ENCODE assay signal across 8 mouse cellular contexts in the genomic region with DNA sequence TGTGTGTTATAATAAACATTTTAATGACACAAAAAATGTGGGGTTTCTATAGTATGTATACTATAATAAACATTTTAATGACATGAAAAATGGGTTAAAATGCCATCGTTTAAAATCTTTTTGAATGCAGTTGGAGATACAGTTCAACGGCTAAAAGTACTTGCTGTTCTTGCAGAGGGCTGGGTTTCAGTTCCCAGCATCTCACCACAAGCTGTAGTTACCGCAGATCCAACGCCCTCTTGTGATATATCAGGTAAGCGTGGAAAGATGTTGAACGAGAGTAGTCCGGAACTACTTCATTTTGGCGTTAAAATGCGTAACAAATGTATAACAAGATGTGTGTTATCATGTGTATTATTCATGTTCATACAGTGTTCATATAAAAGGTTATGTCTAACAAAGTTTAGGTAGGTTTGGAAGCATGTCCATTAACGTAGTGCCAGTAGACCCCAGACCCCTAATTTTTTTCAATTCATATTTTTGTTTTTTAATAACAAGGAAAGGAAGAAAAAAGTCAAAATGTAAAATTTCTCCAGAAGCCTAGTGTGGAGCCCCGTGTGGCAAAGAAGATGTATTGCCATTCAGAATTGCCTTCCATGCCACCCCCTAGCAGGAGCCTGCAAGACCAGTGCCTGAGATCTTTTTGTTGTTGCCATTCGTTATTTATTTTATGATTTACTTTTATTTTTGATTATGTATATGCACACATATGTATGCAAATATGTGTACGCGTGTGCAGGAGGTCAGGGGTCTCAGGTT. TPM values are rescaled to one million over a fixed set of nuclear protein-coding genes. Genes with fewer than 3 reads are reported as not detected.
DNase-seq lines count a peak whose midpoint lies in the region; ATAC-seq lines count a peak whose summit lies in the region.

No protein-coding gene starts in this region.

- H3K4me2 ChIP-seq in embryonic facial prominence, embryonic 15.5 days (replicated peaks): peak overlapping the region; percentile 71
- peak overlapping the region; percentile 65 for H3K4me2 ChIP-seq in limb, embryonic 15.5 days
- H3K4me2 ChIP-seq in stomach, embryonic 15.5 days: peak overlapping the region; percentile 78

- H3K27ac ChIP-seq in embryonic facial prominence, embryonic 15.5 days (replicated peaks): no peak overlapping the region
- H3K27ac ChIP-seq in limb, embryonic 15.5 days: no peak overlapping the region
- H3K27ac ChIP-seq in stomach, embryonic 15.5 days: no peak overlapping the region

- peak overlapping the region; percentile 77 for H3K4me3 ChIP-seq in embryonic facial prominence, embryonic 15.5 days (replicated peaks)
- H3K4me3 ChIP-seq in limb, embryonic 15.5 days: peak overlapping the region; percentile 87
- H3K4me3 ChIP-seq in stomach, embryonic 15.5 days (replicated peaks): peak overlapping the region; percentile 77

- H3K36me3 ChIP-seq in embryonic facial prominence, embryonic 15.5 days: peaks cover 16% of the 10 kb centered on the region
- H3K36me3 ChIP-seq in limb, embryonic 15.5 days: peaks cover 20% of the 10 kb centered on the region
- peaks cover 15% of the 10 kb centered on the region for H3K36me3 ChIP-seq in stomach, embryonic 15.5 days

- H3K27me3 ChIP-seq in embryonic facial prominence, embryonic 15.5 days: no peaks in the 10 kb centered on the region
- H3K27me3 ChIP-seq in limb, embryonic 15.5 days: no peaks in the 10 kb centered on the region
- no peaks in the 10 kb centered on the region for H3K27me3 ChIP-seq in stomach, embryonic 15.5 days (replicated peaks)

- no peaks in the 10 kb centered on the region for H3K9me3 ChIP-seq in embryonic facial prominence, embryonic 15.5 days (replicated peaks)
- H3K9me3 ChIP-seq in limb, embryonic 15.5 days: no peaks in the 10 kb centered on the region
- H3K9me3 ChIP-seq in stomach, embryonic 15.5 days: no peaks in the 10 kb centered on the region

- peaks cover 14% of the 10 kb centered on the region for H3K4me1 ChIP-seq in embryonic facial prominence, embryonic 15.5 days
- H3K4me1 ChIP-seq in limb, embryonic 15.5 days: peaks cover 11% of the 10 kb centered on the region
- peaks cover 9% of the 10 kb centered on the region for H3K4me1 ChIP-seq in stomach, embryonic 15.5 days

- ATAC-seq in embryonic facial prominence, embryonic 15.5 days (ENCODE audit: insufficient number of reproducible peaks, low FRiP score, low TSS enrichment, low read depth): no peak
- ATAC-seq in limb, embryonic 15.5 days (ENCODE audit: insufficient number of reproducible peaks, low FRiP score, low TSS enrichment, low read depth): no peak
- no peak for ATAC-seq in stomach, embryonic 15.5 days (ENCODE audit: insufficient read depth, low FRiP score, low read depth)

- 35% methylated on average over 14 of the region's 14 CpGs for WGBS in embryonic facial prominence, embryonic 15.5 days
- 37% methylated on average over 14 of the region's 14 CpGs for WGBS in limb, embryonic 15.5 days
- 38% methylated on average over 14 of the region's 14 CpGs for WGBS in stomach, embryonic 15.5 days

- DNase-seq in cerebellum, adult 9-10 months: peak; percentile 59
- no peak for DNase-seq in cerebellum, postnatal 36 days
- DNase-seq in B cell, adult 2 months: peak; percentile 35 to 38
- DNase-seq in right cerebral cortex, adult 2 months (ENCODE audit: low spot score in 2 of 2): no peak
- no peak for DNase-seq in testis, postnatal 10 days (ENCODE audit: low spot score)

- no peak overlapping the region for H3K9ac ChIP-seq in embryonic facial prominence, embryonic 15.5 days
- H3K9ac ChIP-seq in limb, embryonic 15.5 days: no peak overlapping the region
- no peak overlapping the region for H3K9ac ChIP-seq in stomach, embryonic 15.5 days

RNA-seq across cellular contexts. Expression of a gene that starts 0.7 kb away (rescaled TPM):
- 22.3 and 22.6 TPM in 2 replicates for polyA plus RNA-seq in embryonic facial prominence, embryonic 15.5 days (2015; fragmentation: Nextera tagmentation; extraction: Ambion mirVana)
- polyA plus RNA-seq in limb, embryonic 15.5 days (2015; fragmentation: Nextera tagmentation; extraction: Ambion mirVana): 18.9 and 19.2 TPM in 2 replicates
- polyA plus RNA-seq in stomach, embryonic 15.5 days (2015; fragmentation: Nextera tagmentation; extraction: Ambion mirVana): 17.0 and 17.1 TPM in 2 replicates

RNA-seq across cellular contexts. Expression of a gene that starts 38.4 kb away (rescaled TPM):
- polyA plus RNA-seq in embryonic facial prominence, embryonic 15.5 days (2015; fragmentation: Nextera tagmentation; extraction: Ambion mirVana): 7.3 and 8.3 TPM in 2 replicates
- 7.1 and 8.0 TPM in 2 replicates for polyA plus RNA-seq in limb, embryonic 15.5 days (2015; fragmentation: Nextera tagmentation; extraction: Ambion mirVana)
- 6.8 and 7.7 TPM in 2 replicates for polyA plus RNA-seq in stomach, embryonic 15.5 days (2015; fragmentation: Nextera tagmentation; extraction: Ambion mirVana)

Comparison
In these comparisons a context has a peak if more than half of its experiments do, and no peak if none do; other contexts are left out.
1. DNase-seq: peak in cerebellum, adult 9-10 months (single experiment) and B cell, adult 2 months (2 of 2); none in cerebellum, postnatal 36 days (0 of 2), right cerebral cortex, adult 2 months (0 of 2) and testis, postnatal 10 days (single experiment).
2. Peak in every context shown above with its lines, with median percentiles within 50 percentile points of each other: H3K4me2 ChIP-seq and H3K4me3 ChIP-seq.